Mouse (Mus musculus) lung, postnatal 0 days (tissue): ENCODE measurements around the gene Tstd3.
A peak's percentile ranks its signal among the peaks of the same experiment; 100 is the strongest.

Experiments used
- CTCF ChIP-seq: IDR thresholded peaks from 2 replicates; pipeline ENCODE4 v1.5.1; 2016; ENCODE audit warnings: antibody characterized with exemption, mild to moderate bottlenecking
- EP300 ChIP-seq: IDR thresholded peaks from 2 replicates; pipeline ENCODE4 v1.6.1; 2016; ENCODE audit warnings: antibody characterized with exemption, mild to moderate bottlenecking, control low read depth

- no peak for TF ChIP-seq CTCF
- 0 out of 2 replicates have a peak, but pooled peaks have one; percentile 0 for TF ChIP-seq EP300
Measured at GRCm38 (mm10) chr4:21727615-21728165, 39.3 kb downstream of the Tstd3 start, which contains the start of gene Ccnc.
